Mouse (Mus musculus) CD4-positive, CD25-positive, alpha-beta regulatory T cell, adult 4 months (primary cell): ENCODE measurements around the gene 4930442H23Rik. TPM values are rescaled to one million over a fixed set of nuclear protein-coding genes. Genes with fewer than 3 reads are reported as not detected.

Experiments used
- ATAC-seq: one replicate; pipeline ENCODE4 v1.8.0; 2017
- polyA plus RNA-seq, 2 experiments: library from polyadenylated mRNA; unstranded; fragments of 100-300 nt; shearing (Covaris generic); gene quantifications; one replicate each; pipeline ENCODE4 v1.2.1; 2017

The 4930442H23Rik gene
- polyA plus RNA-seq, 2 experiments from 2014 or later: not detected

DNA sequence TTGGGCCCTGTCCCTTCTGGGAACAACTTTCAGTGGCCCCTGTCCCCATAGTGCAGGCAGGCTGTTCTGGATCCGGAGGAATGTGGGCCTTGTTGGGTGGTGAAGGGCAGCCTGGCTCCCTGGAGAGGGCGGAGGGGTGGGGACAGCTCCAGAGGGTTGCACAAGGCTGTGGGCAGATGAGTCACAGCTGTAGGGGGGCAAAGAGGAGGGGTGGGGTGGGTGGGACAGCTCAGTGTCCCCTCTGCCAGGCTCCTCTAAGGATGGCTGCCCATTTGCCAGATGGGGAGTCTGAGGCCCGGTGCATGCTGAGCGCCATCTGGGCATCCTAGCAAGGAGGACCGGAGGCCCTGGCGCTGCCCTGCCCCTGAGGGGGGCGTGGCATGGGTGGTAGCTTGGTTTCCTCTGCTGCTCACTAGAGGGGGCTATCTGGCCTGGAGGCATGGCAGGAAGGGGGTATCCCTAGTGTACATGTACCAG is 40.5 kb downstream of the 4930442H23Rik start:
- ATAC-seq: no peak

DNA sequence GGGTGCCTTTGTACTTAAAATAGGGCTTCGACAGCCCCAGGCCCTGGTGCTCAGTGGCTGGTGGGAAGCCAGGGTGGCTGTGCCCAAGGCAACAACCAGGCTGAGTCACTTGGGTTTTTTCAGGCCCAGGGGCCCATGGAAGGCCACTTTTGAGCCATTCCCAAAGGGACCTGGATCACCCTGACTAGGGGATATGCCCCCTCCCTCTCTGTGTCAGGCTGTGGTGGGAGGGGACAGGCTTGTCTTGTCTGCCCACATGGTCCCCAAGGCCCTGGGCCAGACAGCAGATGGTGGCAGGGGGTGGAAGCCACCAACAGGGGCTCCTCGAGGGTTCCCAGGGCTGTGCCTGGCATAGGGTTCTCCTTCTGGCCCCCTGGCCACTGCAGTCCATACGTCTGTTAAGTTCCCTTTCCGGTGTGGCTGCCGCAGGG is 41.1 kb downstream of the 4930442H23Rik start:
- no peak for ATAC-seq

DNA sequence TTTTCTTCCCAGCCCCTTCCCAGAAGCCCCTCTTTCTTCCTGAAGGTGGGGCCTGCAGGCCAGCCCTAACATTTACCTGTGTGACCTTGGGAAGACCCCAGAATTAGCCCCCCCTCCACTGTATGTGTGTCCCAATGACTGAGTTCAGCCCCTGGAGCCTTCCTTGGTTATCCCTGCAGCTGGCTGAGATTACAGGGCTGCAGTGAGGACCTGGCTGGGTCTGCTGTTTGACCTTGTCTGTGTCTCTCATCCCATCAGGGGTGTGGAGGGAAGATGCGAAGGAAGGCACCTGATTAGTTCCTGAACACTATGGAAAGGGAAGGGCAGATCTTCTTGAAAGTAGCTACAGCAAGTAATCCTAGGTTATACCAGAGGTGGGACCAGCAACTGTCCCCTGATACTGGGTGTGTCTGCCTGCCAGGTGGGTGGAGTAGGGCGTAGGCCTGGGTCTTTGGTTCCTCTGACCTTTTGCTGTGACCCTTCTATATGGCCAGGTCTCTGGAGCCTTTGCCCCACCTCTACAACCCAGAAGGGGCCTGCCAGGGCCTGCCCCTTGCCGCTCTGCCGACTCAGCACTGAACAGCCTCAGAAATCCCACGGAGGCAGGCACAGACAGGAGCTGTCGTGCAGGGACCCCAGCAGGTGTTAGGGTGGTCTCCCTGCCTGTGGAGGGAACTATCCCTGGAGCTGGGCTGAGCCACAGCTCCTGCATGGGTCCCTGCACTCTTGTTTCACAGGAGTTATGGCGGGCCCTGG is 42.0 kb downstream of the 4930442H23Rik start:
- no peak for ATAC-seq

DNA sequence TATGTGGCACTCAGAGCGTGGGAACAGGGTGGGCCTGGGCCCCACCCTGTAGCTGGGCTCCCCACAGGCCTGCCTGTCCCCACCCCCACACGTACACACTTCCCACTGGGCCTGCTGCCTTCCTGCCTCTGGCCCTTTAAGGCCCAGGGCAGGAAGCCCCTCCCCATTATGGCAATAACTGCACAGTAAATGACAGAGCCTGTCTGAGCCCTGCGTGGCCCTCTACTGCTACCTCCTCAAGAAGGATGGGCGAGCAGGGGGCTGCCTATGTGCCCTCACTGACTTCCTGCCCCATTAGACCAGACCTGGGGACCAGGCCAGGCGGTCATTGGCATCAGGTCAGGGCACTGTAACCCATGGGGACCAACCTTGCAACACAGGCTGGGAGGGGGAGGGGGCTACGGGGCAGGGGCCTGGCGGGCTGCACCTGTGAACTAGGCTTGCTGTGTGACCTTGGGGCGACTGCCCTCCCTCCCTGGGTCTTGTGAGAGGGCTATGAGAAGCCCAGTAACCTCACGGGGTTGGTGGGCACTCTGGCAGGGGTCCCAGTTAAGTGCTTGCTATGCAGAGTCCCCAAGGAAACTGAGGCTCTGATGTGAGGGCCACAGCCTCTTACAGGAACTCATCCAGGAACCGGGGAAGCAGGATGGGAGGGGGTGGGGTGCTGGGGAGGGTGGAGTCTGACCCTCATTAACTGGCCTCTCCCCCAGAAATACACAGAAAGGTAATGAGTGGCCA is 42.8 kb downstream of the 4930442H23Rik start:
- no peak for ATAC-seq

DNA sequence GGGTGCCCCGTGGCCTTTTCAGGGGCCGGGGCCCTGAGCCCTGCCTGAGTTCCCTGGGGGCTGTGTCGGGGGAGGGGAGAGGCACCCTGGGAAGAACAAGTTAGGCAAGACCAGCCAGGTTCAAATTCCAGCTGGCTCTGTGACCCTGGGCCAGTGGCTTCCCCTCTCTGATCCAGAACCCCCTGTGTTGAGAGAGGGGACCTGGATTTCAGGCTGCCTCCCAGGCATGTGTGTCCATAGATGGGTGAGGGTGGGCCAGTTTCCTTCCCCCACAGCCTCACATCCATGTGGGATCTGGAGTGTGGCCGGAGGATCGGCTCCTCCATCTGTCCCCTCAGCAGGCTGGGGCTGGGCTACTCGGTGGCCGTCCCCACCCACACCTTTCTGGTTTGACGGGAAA is 43.6 kb downstream of the 4930442H23Rik start:
- ATAC-seq: no peak

DNA sequence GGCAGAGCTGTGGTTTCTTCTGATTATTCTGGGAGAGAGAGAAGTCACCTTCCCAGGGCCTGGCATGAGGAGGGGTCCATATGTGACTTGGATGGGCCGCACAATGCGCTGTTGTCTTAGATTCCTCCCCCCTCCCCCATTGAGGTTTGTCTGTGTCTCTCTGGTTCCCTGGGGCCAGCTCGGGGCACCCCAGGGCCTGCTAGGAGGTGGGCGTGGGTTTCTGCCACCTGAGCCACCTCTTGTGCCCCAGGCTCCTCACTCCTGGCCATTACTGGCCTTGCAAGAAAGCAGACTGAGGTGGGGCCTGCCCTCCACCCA is 44.2 kb downstream of the 4930442H23Rik start:
- ATAC-seq: no peak

DNA sequence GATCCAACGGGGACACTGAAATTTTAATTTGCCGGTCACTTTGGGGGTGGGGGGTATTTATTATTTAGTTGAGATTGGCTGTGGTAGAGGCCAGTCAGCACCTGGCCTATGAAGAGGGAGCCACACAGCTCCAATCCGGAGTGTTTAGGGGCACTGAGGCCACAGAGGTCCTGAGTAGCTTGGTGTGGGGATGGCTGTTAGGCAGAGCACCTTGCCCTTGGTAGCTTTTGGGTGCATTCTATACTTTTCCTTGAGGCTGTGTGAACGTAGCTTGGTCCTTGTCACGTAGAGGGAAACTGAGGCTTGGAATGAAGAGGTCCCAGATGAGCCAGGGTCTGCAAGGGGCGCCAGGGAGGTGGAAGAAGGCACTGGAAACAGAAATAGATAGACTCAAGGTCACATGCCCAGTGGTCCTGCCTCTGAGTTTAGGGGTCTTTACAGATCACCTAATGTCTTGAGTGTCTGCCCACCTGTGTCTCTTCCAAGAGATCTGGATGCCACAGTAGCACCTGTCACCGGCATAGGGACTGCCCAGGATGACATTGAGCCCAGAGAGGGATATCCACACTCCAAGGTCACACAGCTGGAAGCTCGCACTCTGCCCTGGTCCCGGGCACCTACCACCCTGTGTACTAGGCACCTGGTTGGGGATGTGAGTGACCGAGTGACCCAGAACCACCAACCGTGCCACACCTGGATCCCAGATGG is 44.7 kb downstream of the 4930442H23Rik start:
- no peak for ATAC-seq

DNA sequence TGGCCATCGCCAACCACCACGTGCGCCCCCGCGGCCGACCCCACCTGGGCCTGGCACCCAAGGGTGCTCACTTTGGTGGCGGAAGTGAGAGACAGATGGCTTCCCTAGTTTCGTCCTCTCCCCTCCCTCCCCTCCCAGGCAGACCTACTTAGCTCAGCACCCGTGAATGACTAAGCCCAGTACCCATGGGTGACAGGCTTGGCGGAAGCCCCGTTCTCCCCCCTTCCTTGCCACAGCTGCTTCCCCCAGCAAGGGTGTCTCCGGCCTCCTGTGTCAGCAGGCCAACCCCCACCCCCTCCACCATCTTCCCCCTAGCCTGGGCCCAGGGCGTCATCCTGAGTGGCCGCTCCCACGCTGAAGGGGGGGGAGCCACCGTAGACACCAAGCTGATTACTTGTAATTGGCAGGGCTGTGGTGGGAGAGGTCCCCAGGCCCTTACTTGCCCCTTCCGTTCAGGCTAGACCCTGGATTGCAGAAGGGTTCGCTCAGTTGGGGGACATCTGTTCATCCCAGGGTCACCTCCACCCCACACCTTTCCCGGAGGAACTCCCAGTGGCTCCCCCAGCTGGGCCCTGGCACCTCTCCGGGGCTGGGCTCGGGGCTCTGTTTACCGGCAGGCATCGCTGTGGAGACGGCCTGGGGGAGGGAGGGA is 45.4 kb downstream of the 4930442H23Rik start:
- peak; percentile 30 for ATAC-seq

DNA sequence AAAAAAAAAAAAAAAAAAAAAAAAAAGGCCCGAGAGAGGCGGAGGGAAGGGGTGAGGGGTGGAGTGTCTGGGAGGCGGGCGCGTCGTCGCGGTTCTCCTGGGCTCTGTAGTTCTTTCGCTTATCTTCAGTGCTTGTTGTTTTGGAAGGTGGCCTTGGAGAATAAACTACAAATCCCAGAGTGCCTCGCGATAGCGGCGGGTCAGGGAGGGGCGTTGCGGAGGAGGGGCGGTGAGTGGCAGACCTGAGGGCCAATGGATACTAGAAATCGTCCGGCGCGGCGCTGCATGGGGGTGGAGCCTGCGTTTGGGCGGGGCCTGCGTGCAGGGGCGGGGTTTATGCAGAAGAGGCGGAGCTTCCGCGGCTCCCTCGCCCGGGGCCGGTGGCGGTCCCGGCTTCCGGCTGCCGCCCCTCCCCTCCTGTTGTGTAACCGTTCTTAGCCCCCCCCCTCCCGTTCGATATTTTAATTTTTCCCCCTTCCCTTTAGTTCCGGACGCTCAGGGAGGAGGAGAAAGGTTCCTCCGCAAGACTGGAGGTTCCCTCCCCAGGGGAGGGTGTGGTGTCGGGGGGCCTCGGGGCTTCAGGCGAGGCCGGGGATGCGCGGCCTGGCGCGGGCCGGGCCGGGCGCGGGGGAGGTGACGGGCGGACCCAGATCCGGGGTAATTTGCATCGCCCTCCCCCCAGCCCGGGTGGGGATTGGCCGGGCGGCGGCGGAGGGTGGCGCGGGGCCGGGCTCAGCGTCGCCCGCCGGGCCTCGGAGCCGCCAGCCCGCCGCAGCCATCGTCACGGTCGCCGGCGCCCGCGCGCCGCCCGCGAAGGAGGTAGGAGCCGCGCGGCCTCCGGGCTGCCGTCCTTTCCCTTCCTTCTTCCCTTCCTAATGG is 46.2 kb downstream of the 4930442H23Rik start:
- peak; percentile 83 for ATAC-seq

DNA sequence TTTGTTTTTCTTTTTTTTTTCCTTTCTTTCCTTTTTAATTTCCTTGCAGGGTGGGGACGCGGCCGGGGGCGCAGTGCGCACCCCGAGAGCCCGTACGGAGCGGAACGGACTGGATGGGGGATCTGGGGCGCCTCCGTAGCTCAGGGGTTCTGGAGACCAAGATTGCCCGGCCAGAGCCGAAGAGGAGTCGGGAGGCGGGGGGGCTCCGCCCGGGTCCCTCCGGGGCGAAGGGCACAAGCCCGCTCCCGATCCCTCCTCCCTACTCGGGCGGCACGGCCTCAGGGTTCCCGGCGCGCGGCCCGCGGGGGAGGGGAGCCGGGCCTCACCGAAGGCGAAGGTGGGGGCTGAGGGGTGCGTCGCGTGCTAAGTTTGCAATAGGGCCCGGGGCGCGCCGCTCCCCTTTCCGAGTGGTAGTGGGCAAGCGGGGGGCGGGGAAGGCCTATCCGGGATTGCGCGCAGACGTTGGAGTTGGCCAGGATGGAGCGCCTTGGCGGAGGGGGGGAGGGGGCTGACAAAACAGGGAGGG is 46.9 kb downstream of the 4930442H23Rik start:
- ATAC-seq: peak; percentile 17

DNA sequence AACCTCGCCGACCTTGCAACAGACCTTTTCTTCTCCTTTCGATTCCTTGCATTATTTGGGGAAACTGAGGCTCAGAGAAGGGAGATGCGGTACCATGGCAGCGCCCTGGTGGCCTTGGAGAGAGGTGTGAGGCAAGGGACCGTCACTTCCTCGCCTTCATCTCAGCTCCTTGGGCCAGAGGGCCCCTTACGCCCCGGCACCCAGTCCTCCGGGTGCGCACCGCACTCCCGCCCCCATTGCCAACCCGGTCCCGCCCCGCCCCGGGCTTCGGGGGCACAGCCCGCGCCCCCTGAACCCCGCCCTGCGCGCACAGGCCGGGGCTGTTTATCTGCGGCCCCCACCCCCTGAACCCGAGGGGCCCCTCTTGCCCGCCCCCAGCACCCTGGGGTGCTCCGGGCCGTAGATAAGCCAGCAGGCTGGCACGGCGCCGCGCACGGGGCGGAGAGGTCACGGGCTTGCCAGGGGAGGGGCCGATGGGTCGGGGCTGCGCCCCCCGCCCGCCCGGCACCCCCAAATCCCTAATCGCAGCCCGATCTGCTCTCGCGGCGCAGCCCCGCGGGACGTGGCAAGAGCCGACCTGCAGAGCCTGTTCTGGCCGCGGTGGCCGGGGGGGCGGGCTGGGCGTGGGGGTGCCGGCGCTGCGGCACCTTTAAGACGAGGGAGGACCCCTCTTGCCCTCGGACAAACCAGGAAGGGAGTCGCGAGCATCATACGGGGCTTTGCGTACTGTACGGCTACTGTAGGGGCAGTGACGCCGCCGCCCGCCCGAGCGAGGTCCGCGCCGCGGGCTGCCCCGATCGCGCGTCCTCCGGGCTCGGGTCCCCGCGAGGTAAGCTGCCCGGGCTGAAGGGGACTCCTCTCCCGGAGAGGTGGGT is 47.6 kb downstream of the 4930442H23Rik start:
- no peak for ATAC-seq

DNA sequence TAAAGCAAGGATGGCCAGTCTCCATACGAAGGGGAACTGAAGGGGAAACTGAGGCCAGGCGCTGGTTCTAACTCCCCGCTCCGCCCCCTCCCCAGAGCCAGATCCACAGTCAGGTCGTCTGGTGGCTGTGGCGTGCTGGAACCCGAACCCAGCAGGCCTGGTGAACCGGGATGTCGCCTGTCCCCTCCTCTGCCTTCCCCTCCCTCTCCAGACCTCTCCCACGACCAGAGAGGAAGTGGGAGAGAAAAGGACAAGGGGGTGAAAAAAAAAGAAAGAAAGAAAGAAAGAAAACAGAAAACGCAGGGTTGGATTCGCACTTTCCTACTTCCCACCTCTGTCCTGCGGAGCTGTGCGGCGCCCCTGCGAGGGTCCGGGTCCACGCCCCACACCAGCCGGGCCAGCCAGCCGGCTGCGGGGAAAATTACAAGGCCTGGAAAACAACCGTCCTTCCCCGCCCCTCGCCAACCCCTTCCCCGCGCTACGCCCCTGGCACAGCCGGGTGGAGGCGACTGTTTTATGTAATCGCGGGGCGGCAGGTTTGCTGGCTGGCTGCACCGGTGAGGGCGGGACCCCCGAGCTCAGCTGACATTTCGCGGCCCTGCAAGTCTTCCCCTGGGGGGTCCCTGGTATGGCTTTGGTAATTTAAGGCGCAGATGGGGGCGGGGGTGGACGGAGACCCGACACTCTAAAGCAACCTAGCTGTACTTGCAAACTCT is 48.5 kb downstream of the 4930442H23Rik start, which contains the start of gene Zbtb7a:
Gene Zbtb7a (plus strand): TSS at position 255 of the 716 bp plus-strand sequence.
- ATAC-seq: no peak

DNA sequence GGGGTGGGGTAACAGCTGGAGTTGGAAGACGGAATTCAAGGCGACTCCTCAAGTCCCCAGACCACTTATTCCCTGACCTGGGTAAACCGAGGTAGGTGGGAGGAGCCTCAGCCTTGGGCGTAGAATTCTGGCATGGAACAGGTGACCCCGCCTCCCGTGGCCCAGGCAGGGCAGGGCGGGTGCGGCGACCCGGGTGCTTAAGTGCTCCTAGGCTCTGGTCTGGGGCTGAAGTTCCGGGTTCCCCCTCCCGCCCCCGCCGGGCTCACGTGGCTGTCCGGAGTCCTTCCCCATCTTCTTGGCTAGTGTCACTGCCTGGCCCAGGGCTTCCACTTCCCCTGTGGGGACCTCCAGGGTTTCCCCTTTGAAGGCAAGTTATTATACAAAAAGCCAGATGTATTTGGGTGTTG is 49.5 kb downstream of the 4930442H23Rik start:
- no peak for ATAC-seq

Other genes with a start within 250 kb of the 4930442H23Rik start
- under 1 TPM in 1 of 2 experiments, not detected in 1; 0.54 TPM for gene Gng7, start 168.9 kb downstream of the 4930442H23Rik start, polyA plus RNA-seq
- not detected for gene Diras1, start 158.2 kb downstream of the 4930442H23Rik start, polyA plus RNA-seq
- 1 to 10 TPM; 3.3 to 4.7 TPM for gene Slc39a3, start 146.4 kb downstream of the 4930442H23Rik start, polyA plus RNA-seq
- 100 to 1,000 TPM in 1 of 2 experiments, 10 to 100 TPM in 1; 78.9 to 148 TPM for gene Sgta, start 123.7 kb downstream of the 4930442H23Rik start, polyA plus RNA-seq
- 1 to 10 TPM; 2.0 to 2.5 TPM for gene Thop1, start 113.8 kb downstream of the 4930442H23Rik start, polyA plus RNA-seq
- gene Creb3l3, start 85.0 kb downstream of the 4930442H23Rik start, polyA plus RNA-seq: not detected
- 10 to 100 TPM; 21.5 to 28.1 TPM for gene Map2k2, start 77.9 kb downstream of the 4930442H23Rik start, polyA plus RNA-seq
- 10 to 100 TPM in 1 of 2 experiments, 1 to 10 TPM in 1; 6.5 to 11.3 TPM for gene Zbtb7a, start 48.6 kb downstream of the 4930442H23Rik start, polyA plus RNA-seq
- 10 to 100 TPM; 17.1 to 20.0 TPM for gene Pias4, start 15.9 kb downstream of the 4930442H23Rik start, polyA plus RNA-seq
- 1,000 to 10,000 TPM in 1 of 2 experiments, 100 to 1,000 TPM in 1; 934 to 1,665 TPM for gene Eef2, start 7.2 kb downstream of the 4930442H23Rik start, polyA plus RNA-seq
- 1 to 10 TPM; 1.3 to 2.6 TPM for gene Dapk3, start 844 bp downstream of the 4930442H23Rik start, polyA plus RNA-seq
- under 1 TPM; 0.31 to 0.44 TPM for gene Nmrk2, start 18.2 kb upstream of the 4930442H23Rik start, polyA plus RNA-seq
- gene Atcay, start 47.0 kb upstream of the 4930442H23Rik start, polyA plus RNA-seq: 1 to 10 TPM; 4.0 to 6.2 TPM
- gene Zfr2, start 49.3 kb upstream of the 4930442H23Rik start, polyA plus RNA-seq: 1 to 10 TPM; 1.6 to 1.7 TPM
- 100 to 1,000 TPM in 1 of 2 experiments, 10 to 100 TPM in 1; 63.6 to 103 TPM for gene Matk, start 69.1 kb upstream of the 4930442H23Rik start, polyA plus RNA-seq
- gene Mrpl54, start 83.1 kb upstream of the 4930442H23Rik start, polyA plus RNA-seq: 100 to 1,000 TPM; 111 to 132 TPM
- 10 to 100 TPM; 12.5 to 14.8 TPM for gene Apba3, start 83.1 kb upstream of the 4930442H23Rik start, polyA plus RNA-seq
- 1 to 10 TPM; 2.4 to 2.6 TPM for gene Tjp3, start 107.7 kb upstream of the 4930442H23Rik start, polyA plus RNA-seq
- 10 to 100 TPM; 14.6 to 15.1 TPM for gene Pip5k1c, start 109.1 kb upstream of the 4930442H23Rik start, polyA plus RNA-seq
- 1 to 10 TPM; 4.2 to 4.7 TPM for gene Cactin, start 137.3 kb upstream of the 4930442H23Rik start, polyA plus RNA-seq
- 10 to 100 TPM; 19.3 to 22.0 TPM for gene Tbxa2r, start 144.9 kb upstream of the 4930442H23Rik start, polyA plus RNA-seq
- gene Gipc3, start 159.4 kb upstream of the 4930442H23Rik start, polyA plus RNA-seq: under 1 TPM; 0.15 to 0.28 TPM
- 10 to 100 TPM; 14.4 to 17.3 TPM for gene Hmg20b, start 166.6 kb upstream of the 4930442H23Rik start, polyA plus RNA-seq
- 1 to 10 TPM; 1.3 to 1.5 TPM for gene Mfsd12, start 173.6 kb upstream of the 4930442H23Rik start, polyA plus RNA-seq
- 1 to 10 TPM in 1 of 2 experiments, under 1 TPM in 1; 0.34 to 2.0 TPM for gene 4930404N11Rik, start 182.0 kb upstream of the 4930442H23Rik start, polyA plus RNA-seq
- gene Fzr1, start 194.7 kb upstream of the 4930442H23Rik start, polyA plus RNA-seq: 10 to 100 TPM; 12.3 to 16.4 TPM
- 10 to 100 TPM in 1 of 2 experiments, 1 to 10 TPM in 1; 9.4 to 13.9 TPM for gene Dohh, start 200.6 kb upstream of the 4930442H23Rik start, polyA plus RNA-seq
- 1 to 10 TPM; 2.2 to 3.7 TPM for gene Gm48551, start 200.6 kb upstream of the 4930442H23Rik start, polyA plus RNA-seq
- 1 to 10 TPM in 1 of 2 experiments, under 1 TPM in 1; 0.71 to 2.3 TPM for gene Gm48552, start 205.2 kb upstream of the 4930442H23Rik start, polyA plus RNA-seq
- 10 to 100 TPM in 1 of 2 experiments, 1 to 10 TPM in 1; 9.0 to 10.8 TPM for gene Smim24, start 209.2 kb upstream of the 4930442H23Rik start, polyA plus RNA-seq